Mouse (Mus musculus) left cerebral cortex, adult 8-10 months (tissue): ENCODE data around the gene Pced1b. TPM values are rescaled to one million over a fixed set of nuclear protein-coding genes. Genes with fewer than 3 reads are reported as not detected.
"Not testable (repeated sequence)": the region's sequence is repeated elsewhere in the genome, so short reads cannot be mapped to it uniquely, and the experiment has no call there.

Experiments used
- DNase-seq, 2 experiments: peaks; one replicate each; pipeline ENCODE4 v3.0.0; 2022; ENCODE audit warnings: low spot score in 2 of 2
- total RNA-seq, 4 experiments: library from RNA; stranded (reverse); gene quantifications; 2 replicates each; pipeline ENCODE4 v1.2.4; 2022

Gene Pced1b
- total RNA-seq, 4 experiments from 2014 or later, result 9.4 to 10.7 (median 9.9) TPM

DNA sequence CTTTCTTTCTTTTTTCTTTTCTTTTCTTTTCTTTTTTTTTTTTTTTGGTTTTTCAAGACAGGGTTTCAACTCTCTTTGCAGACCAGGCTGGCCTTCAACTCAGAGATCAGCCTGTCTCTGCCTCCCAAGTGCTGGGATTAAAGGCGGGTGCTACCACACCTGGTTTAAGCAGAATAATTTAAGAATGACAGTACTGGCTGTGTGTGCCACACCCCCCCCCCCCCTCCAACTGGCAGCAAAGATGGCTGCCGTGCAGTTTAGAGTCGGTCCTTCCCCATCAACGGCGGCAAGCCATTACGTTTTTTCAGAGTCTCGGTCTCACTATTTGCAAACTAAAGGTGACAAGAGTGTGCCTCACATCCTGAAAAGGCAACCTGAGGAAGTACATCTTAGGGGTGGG, 124.0 kb downstream of the Pced1b start:
- DNase-seq, result no peak

DNA sequence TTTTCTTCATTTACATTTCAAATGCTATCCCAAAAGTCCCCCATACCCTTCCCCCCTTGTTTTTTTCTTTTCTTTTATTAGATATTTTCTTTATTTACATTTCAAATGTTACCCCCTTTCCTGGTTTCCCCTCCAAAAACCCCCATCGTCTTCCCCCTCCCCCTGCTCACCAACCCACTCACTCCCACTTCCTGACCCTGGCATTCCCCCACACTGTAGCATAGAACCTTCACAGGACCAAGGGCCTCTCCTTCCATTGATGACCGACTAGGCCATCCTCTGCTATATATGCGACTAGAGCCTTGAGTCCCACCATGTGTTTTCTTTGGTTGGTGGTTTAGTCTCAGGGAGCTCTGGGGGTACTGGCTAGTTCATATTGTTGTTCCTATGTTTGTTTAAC, 125.1 kb downstream of the Pced1b start:
- DNase-seq, result not testable (repeated sequence)

DNA sequence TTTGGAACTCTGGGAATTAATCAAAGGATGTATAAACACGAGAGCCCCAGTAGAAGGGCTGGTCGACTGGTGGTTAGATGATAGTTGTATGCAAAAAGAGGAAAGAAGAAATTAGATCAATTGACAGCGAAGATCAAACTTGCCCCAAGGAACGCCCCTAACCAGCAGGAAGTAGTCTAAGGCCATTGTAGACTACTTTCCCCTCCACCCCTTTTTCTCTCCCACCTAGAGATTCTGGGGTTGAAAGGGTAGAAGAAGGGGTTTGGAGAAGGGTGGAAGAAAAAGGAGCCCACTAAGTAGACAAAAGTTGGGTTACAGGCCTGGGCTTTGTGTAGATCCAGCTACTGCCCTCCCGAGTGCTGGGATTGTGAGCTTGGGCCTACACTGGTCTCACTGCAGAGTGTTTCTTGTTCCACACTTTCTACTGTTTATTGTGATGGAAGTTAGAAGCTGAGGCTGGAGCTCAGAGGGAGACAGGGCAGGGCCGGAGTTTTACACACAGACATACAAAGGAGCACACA, 125.8 kb downstream of the Pced1b start:
- DNase-seq, result no peak

DNA sequence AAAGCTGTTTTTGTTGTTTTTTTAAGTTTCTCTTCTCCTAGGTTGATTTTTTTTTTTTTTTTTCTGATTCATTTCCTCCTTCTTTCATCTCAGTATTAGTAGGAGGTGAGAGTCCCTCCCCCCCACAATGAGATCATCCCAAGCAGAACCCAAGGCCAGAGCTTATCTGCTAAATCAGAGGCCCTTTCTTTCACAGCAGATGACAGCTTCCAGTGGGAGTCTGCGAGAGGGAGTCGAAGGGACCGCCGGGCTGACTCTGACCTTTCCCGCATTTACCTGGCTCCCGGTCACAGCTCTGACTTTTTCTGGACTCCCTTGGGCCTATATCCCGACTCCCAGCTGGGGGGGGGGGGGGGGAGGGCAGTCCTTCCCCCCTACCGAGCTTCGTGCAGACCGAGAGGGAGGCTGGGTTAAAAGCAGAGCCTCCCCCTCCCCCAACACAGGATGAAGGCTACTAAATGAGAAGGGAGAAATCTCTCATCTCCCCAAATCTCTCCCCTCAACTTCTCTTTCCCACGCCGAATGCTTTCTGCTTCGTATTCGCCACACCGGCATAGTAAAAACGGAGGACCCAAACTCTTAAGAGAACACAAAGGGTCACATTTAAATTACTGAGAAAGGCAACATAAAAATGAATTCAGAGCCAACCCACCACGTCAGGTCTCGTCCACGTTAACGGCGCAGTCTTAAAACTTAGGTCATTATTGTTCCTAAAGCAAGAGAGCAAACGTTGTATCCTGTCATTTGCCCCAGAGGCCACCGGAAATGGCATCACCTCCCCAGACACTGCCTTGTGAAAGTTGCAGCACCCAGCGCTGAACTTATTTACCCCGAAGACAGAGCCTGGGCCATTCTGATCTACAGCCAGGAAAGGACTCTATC, 126.5 kb downstream of the Pced1b start:
- DNase-seq, result no peak

DNA sequence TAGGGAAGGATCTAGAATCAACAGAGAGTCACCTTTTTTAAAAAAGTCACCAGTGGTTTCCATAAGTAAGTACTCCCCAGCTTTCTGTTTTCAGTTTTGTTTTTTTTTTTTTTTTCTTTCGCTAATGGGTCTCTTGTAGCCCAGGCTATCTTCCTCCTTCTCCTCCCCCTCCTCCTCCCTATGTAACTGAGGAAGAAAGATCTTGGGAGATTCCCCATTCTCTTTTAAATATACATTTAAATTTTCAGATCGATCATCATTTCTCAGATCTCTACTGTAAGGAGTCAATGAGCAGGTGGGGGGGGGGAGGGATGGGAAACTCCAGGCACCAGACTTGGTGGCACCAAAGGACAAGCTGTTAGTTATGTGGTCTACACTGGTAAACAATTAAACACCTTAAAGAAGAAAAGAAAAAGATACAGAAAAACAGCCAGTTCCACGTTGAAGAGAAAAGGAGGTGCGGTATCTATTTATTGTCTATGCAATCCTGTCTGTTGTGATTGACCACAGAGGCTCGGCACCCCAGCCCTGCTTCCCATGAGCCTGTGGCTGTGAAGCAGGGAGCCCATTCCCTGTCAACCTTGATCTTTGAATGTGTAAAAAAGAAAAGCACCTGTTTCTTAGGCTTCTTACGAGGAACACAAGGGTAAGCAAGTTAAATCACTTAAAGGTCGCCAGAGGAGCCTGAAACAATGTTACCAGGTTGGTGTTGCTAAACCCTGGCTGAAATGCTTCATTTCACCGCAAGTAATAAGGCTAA, 127.4 kb downstream of the Pced1b start:
- no peak for DNase-seq

DNA sequence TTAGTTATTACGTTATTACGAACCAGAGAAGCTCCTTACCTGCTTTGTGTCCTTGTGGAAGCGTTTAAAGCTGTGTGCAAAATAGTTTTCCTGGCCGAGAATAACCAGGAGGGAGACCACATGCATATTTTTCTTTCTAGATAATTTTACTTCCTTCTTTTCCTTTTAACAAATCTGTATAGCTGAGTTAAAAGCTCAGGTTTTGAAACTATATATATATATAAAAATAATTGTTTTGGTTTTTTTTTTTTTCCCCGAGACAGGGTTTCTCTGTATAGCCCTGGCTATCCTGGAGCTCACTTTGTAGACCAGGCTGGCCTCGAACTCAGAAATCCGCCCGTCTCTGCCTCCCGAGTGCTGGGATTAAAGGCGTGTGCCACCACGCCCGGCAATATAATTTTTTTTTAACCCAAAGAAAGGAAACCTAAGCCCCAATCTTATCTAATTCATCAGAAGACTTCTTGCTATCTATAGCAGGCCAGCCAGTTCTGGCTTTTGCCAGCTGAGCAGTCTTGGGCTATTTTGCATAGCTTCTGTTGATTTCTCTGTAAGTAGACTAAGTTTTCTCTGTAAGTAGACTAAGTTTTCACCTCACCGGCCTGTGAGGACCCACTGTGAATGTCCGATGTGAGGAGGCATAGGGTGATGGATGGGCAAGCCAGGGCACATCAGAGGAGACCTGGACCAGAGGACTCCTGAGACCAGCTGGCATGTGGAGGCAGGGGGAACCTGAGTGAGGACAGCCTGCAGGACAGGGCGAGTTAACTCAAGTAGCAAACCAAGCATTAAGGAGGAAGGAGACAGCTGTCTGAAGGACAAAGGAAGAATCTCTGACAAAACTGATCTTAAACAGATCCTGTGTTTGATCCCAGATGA, 128.2 kb downstream of the Pced1b start:
- no peak for DNase-seq

DNA sequence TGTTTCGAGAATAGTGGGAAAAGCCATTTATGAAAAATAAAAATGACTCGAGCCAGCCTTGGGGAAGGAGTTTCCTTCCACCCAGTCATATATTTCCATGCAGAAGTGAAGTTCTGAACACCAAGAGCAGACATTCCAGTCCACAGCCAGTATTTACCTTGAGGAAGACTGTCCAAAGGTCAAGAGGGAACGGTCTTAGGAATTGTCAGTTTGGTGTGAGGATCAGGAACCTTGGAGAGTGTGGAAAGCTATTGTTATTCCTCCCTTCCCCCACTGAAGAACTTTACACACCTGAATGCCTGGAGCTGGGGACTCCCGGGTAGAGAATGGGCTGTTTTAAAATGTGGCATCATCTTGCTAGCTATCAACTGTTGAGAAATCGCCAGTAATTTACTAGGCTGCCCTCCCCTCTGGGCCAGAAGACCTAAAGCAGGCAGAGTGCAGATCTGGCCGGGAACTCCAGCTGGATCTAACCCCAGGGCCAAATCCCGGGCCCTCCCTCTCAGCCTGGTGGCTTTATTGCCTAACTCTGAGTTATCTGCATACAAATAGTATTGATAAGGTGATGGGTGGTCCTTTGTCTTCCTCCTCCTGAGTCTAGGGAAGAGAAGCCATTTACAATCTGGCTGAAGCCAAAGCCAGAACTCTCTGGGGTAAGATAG, 129.3 kb downstream of the Pced1b start:
- DNase-seq, result no peak

DNA sequence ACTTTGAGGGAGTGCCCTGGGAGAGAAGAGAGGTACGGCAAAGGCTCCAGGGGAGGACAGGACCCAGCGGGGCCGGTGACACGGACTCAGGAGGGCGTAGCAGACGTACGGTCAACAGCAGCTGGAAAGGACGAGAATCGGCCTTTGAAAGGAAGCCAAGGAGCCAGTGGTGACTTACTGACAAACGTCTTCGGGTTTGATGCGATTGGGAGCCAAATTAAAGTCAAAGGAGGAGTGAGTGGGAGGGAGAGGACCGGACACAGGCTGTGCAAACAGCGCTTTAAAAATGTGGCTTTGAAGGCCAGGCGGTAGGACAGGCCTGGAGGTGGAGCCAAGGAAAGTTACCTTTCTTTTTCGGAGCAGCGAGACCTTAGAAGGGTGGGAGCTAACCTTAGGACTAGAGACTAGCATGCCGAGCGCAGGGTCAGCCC, 129.9 kb downstream of the Pced1b start:
- DNase-seq, result no peak

DNA sequence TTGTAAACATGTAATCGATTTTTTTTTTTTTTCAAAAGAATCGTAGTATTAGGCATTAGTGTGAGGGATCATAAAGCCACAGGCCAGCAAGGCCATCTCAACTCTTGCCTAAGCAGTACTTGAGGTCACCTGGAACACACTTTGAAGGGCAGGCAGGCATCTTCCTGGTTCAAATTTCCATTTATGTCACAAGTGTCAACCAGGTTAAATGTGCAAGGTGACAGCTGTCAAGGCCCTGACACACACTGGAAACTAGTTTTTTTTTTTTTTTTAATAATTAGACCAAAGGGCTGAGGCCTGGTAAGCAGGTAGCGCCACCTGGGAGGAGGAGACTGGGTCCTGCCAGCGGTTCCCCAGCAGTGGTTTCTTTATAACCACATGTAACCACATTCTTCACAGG, 131.2 kb downstream of the Pced1b start:
- DNase-seq, result no peak

DNA sequence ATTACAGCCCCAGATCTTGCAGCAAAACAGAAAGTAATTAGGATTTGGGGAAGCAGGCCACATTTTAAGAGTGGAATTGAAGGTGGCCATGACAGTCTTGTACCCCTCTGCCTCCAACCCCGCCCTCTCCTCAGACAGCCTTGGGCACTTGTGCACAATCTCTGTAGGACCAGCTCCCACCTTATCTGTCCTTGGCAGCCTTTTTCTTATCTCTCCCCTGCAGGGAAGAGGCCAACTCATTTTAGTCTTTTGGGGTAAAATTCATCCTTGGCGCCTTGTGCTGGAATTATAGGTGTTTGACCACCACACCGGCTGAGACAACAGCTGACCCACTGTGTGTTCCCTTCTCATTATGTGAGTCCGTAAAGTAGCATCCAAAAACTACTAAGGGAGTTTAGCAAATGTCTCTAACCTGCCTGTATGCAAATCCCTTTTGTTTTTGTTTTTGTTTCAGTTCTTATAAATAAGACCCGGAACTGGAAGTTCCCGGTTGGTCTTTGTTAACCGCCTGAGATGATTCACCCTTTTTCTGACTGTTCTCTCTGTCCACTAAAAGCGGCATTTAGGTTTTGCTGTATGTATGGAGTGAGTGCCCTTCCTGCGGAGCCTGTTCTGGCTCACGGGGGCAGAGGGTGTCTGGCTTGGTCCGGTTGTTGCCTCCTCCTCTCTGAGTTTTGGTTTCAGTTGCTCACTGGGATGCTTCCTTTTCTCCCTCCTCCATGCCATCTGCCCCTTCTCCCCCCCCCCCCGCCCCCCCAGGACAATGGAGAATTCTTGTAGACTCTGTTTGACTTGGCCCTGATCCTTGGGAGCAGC, 132.8 kb downstream of the Pced1b start:
- no peak for DNase-seq

DNA sequence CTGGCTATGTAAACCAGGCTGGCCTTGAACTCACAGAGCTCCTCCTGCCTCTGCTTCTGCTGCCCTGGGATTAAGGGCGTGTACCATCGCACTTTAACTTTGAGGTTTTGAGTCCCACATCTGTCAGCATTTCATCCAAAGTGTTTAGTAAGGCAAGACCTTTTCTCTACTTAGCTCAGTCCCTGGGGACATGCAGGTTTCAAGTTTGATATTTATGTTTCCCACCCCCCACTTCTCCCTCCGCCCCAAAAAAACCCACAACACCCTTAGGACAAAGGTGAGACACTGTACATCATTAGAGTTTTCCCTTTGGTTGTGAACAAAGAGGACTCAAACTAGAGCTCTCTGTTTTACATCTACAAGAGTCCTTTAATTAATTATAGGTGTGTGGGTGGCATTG, 135.7 kb downstream of the Pced1b start:
- DNase-seq, result no peak

DNA sequence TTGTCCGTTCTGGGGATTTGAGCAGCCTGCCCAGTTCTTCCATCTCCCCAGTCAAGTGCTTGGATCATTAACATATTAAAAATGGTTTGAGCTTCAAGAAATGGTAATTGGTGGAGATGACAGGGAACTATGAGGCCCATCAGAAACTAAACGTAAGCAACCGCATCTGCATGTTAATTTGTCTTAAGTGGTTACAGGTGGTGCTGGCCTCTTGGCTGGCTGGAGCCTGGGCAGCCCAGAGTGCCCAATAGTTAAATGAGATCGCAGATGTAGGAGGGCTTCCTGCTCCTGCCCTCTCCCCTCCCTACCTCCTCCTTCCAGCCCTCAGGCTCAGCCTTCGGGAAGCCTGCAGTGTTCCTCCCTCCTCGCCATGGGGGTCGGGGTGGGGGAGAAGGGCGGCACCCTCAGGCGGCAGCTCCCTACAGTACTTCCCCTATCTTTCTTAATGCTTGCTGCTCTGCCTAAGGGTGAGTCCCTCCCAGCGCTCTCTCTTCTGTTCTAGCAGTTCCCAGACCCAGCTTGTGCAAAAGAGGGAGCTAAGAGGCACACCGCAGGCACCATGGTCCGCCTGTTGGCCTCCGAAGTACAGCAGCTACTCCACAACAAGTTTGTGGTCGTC, 136.7 kb downstream of the Pced1b start:
- no peak for DNase-seq

DNA sequence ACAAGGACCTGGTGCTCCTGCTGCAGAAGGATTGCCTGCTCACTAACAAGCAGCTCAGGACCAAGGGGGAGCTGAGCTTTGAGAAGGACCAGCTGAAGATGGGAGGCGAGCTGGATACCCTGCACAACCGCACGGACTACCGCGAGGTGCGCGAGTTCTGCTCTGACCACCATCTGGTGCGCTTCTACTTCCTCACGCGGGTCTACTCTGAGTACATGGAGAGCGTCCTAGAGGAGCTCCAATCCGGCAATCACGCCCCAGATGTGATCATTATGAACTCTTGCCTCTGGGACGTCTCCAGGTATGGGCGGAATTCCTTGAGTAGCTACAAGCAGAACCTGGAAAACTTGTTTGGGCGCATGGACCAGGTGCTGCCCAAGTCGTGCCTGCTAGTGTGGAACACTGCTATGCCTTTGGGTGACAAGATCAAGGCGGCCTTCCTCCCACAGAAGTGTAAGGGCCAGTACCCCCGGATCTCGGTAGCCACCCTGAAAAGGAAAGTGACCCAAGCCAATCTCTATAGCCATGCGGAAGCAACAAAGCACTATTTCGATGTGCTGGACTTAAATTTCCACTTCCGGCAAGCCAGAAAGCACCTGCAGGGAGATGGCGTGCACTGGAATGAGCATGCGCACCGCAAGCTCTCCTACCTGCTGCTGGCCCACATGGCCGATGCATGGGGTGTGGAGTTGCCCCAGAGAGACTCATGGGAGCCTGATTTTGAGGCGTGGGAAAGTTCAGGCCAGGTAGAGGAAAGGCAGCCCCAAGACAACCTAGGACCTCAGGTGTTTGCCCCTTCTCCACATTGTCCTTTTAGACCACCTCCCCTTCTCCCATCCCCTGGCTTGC, 137.5 kb downstream of the Pced1b start:
- DNase-seq, result no peak

DNA sequence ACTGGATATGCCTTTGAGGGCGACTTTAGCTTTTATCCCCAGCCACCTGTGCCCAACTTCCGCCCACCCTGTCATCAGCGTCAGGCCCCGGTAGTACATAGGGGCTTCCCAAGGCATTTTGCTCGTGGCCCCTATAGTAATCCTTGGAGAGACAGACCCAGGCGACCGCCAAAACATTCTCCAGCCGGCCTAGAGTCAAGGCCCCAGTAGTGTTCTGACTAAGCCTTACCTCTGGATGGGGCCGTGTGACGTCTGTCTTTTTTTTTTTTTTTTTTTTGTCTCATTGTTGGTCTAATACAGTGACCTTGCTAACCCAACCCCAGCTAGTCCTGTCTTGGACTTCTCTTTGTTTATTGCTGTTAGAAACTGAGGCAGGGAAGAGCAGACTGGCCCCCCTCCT, 138.3 kb downstream of the Pced1b start:
- DNase-seq, result not testable (repeated sequence)

DNA sequence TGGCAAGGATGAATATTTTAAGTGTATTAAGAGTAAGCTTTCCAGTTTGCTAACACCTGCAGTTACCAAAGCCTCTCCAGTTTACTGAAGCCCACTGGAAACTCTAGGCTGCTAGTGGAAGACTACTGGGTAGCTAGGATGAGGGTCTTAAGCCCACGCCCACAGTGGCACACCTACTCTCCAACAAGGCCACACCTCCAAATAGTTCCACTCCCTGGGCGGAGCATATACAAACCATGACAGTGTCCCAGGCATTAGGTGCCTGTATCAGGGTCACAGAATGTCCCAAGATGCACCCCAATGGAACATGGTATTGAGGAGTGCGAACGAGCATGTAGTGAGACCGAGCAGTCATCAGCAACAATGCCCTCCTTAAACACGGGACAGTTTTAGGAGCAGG, 140.9 kb downstream of the Pced1b start:
- DNase-seq, result no peak

DNA sequence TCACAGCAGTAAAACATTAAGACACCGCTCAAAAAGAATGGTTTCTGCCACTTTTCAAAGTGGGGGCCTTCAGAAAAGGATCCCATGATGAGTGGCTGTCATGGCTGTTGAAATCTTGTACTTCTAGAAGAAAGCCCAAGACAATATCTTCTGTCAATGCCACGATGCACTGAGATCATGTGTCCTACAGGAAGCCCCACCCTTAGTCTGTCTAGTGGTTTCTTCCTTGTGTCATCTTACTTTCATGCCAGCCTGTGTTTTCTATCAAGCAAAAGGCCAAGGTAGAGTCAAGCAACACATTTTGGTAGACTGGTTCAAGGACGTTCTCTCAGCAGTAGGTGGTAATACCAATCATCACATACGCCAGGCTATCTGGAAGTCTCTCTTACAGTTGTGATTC, 142.7 kb downstream of the Pced1b start:
- DNase-seq, result no peak

DNA sequence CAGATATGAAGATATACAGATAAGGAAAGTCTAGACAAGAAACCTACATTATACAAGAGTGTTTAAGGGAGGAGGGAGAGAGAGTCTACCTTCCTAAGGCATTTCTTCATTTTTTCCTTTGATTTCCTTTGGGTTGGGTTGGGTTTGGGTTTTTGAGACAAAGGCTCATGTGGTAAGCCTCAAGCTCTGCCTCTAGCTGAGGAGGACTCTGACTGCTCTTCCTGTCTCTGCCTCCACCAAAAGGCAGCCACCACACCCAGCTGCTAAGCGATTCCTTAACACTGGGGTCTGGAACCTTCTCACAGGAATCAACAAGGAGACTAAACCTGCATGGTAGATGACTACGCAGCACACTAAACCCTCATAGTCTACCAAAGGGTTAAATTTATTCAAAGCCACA, 143.9 kb downstream of the Pced1b start:
- DNase-seq, result no peak

DNA sequence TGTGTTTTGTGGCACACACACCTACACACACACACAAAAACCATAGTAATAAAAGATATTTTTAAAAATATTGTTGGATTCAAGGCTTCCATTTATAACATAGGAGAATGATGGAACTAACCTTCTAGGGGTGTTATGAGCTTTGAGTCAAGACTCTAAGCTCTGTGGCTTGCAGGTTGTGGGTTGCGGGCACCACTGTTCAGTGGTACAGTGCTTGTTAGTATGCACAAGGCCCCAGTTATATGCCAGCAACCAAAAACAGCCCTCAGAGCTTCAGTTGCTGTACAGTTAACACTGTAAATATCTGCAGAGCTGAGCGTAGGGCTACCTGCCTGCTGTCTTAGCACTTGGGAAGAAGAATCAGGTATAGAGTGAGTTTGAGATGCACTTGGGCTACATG, 144.5 kb downstream of the Pced1b start:
- no peak for DNase-seq

DNA sequence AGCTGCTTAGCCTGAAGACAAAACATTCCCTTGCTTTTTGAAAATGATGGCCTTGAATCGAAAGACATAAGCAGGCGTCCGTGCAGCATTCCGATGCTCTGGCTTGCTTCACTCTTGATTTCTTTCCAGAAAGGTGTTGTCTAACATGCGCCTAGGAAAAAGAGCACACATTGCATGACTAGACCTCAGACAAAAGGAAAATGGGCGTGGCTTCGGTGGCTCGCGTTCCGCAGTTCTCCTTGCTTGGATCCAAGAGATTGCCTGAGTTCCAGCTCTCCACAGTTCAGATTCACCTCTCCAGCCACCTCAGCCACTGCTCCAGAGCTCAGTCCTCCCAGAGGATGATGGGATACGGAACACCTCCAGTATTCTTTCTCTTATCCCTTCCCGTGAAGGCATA, 147.7 kb downstream of the Pced1b start:
- DNase-seq, result no peak
